Mouse (Mus musculus) thymus, adult 2 months (tissue): ENCODE measurements around the gene Mrps34. TPM values are rescaled to one million over a fixed set of nuclear protein-coding genes. Genes with fewer than 3 reads are reported as not detected.

Source experiments
- DNase-seq: peaks from one replicate; pipeline ENCODE4 v3.0.0; 2021
- H3K27ac ChIP-seq: fragments of 200-500 bp; 2 replicates; pipeline ENCODE4 v1.5.1; 2012; ENCODE audit warnings: low read length, control low read depth; ENCODE audit not compliant: control insufficient read depth, insufficient read depth
- H3K27me3 ChIP-seq: fragments of 200-500 bp; 2 replicates; pipeline ENCODE4 v1.6.1; 2012; ENCODE audit warnings: mild to moderate bottlenecking, low read length, moderate library complexity, mixed read lengths; ENCODE audit not compliant: control insufficient read depth, insufficient read depth
- H3K36me3 ChIP-seq: fragments of 200-500 bp; 2 replicates; pipeline ENCODE4 v1.6.1; 2012; ENCODE audit warnings: mild to moderate bottlenecking, low read length, moderate library complexity; ENCODE audit not compliant: control insufficient read depth, insufficient read depth
- H3K4me1 ChIP-seq: fragments of 200-500 bp; replicated peaks from 2 replicates; pipeline ENCODE4 v1.6.1; 2012; ENCODE audit warnings: low read length; ENCODE audit not compliant: control insufficient read depth, insufficient read depth
- H3K4me3 ChIP-seq: fragments of 200-500 bp; 2 replicates; pipeline ENCODE4 v1.5.1; 2012; ENCODE audit warnings: mild to moderate bottlenecking, low read length, control low read depth, moderate library complexity; ENCODE audit not compliant: control insufficient read depth, insufficient read depth
- CTCF ChIP-seq: fragments of 200-500 bp; IDR thresholded peaks from 2 replicates; pipeline ENCODE4 v1.5.1; 2012; ENCODE audit warnings: mild to moderate bottlenecking, control low read depth, low read length, moderate library complexity, borderline replicate concordance; ENCODE audit not compliant: control insufficient read depth, poor library complexity, insufficient read depth; ENCODE audit errors: extremely low read depth
- POLR2A ChIP-seq: fragments of 200-500 bp; IDR thresholded peaks from 2 replicates; pipeline ENCODE4 v1.6.1; 2012; ENCODE audit warnings: mild to moderate bottlenecking, low read length, control low read depth, moderate library complexity; ENCODE audit not compliant: control insufficient read depth, poor library complexity, insufficient read depth; ENCODE audit errors: extremely low read depth
- WGBS: fragments of 180-500 bp; shearing (Covaris S2); methylation state at CpG from one replicate; pipeline ENCODE4 v1.1.7; 2018; 5-methylcytosine and 5-hydroxymethylcytosine counted together
- polyA plus RNA-seq: library from polyadenylated mRNA; depleted of rRNA; stranded (reverse); fragments of >200 nt; gene quantifications from 2 replicates; pipeline ENCODE4 v1.2.3, GENCODE M21; 2012

Mrps34 gene
- polyA plus RNA-seq, 1 experiment: 146 TPM

GRCm38 (mm10) chr17:24861785-24862184 lies 33.1 kb upstream of the Mrps34 start:
- Histone ChIP-seq H3K27me3 (no peaks in the 10 kb centered on the region), H3K4me3 (no peak overlapping the region), H3K4me1 (no peaks in the 10 kb centered on the region), H3K27ac (no peak overlapping the region), H3K36me3 (peaks cover 6% of the 10 kb centered on the region)
- WGBS: 97% methylated on average over 3 of the region's 3 CpGs
- no peak for DNase-seq
- TF ChIP-seq POLR2A (no peak), CTCF (no peak)

DNA sequence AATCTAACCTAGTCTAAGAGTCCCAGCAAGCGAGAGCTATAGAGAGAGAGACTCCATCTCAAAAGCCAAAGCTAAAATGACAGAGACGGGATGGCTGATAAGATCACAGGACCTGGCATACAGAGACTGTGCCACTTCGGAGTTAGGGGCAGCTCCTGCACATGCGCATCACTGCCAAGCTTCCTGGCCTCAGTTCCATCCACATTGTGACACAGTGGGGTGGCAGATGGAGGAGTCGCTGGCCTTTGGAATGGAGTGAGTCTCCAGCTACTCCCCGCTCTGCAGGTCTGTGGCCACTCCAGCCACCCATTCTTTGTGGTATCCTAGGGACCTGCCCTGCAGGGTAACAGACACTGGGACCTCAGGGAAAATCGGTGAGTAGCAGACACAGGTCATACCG lies 29.1 kb upstream of the Mrps34 start, which contains the start of gene Igfals:
TSS of gene Igfals (plus strand) at position 222 of the 400 bp plus-strand sequence.
- H3K4me1 ChIP-seq: no peaks in the 10 kb centered on the region
- TF ChIP-seq POLR2A (no peak), CTCF (no peak)
- H3K4me3 ChIP-seq: no peak within 1 kb of the TSS
- WGBS: 95% methylated on average over 8 of the region's 8 CpGs
- no peak for DNase-seq
- H3K27ac ChIP-seq: no peak within 1 kb of the TSS
- peaks cover 6% of the 10 kb centered on the region for H3K36me3 ChIP-seq
- H3K27me3 ChIP-seq: no peaks in the 10 kb centered on the region

- H3K27me3 ChIP-seq: no peaks in the 10 kb centered on the region
- DNase-seq: no peak
- no peak for TF ChIP-seq CTCF
- WGBS: 97% methylated on average over 10 of the region's 10 CpGs
- no peaks in the 10 kb centered on the region for H3K4me1 ChIP-seq
- H3K4me3 ChIP-seq: no peak overlapping the region
- no peaks in the 10 kb centered on the region for H3K36me3 ChIP-seq
- no peak overlapping the region for H3K27ac ChIP-seq
These were observed 27.0 kb upstream of the Mrps34 start for GRCm38 (mm10) chr17:24867914-24868313.

DNA sequence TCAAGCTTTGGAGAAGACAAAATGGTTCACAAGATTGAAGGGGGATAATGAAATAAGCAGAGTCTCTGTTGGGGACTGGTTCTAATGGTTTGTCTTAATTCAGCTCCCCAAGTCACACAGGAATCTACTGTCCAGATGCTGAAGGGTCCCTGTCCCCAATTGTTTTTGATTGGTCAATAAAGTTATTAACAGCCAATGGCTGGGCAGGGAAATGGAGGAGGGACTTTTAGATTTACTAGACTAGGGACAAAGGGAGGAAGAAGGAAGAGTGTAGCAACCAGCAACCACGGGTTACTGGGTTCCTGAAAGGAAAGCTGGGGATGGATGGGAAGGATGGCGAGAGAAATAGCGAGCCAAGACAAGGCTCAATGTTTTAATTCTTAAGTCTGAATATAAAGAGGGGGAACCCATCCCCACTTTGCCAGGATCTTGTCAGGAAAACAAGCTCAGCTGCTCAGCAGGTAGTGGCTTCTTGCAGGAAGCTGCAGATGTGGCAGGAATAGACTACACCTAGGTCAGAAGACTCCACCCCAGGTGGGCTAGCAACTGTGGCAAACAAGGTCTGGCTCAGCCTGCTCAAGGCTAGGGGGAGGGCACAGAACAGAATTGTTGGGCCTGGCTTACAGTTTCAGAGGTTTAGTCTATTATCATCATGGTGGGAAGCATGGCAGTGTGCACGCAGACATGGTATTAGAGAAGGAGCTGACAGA lies 21.1 kb upstream of the Mrps34 start:
- TF ChIP-seq POLR2A: no peak
- TF ChIP-seq CTCF: no peak
- no peak for DNase-seq
- H3K27me3 ChIP-seq: no peaks in the 10 kb centered on the region
- no peaks in the 10 kb centered on the region for H3K36me3 ChIP-seq
- no peak overlapping the region for H3K27ac ChIP-seq
- H3K4me1 ChIP-seq: no peaks in the 10 kb centered on the region; the same call in 1 of the 2 replicates
- WGBS: 67% methylated on average over 4 of the region's 4 CpGs
- no peak overlapping the region for H3K4me3 ChIP-seq

GRCm38 (mm10) chr17:24874405-24874745 lies 20.5 kb upstream of the Mrps34 start:
- TF ChIP-seq CTCF (no peak), POLR2A (no peak)
- DNase-seq: no peak
- Histone ChIP-seq H3K4me1 (no peaks in the 10 kb centered on the region; the same call in 1 of the 2 replicates), H3K4me3 (no peak overlapping the region), H3K36me3 (no peaks in the 10 kb centered on the region), H3K27me3 (no peaks in the 10 kb centered on the region), H3K27ac (no peak overlapping the region)
- 48% methylated on average over 1 of the region's 1 CpGs for WGBS

- Histone ChIP-seq H3K27me3 (no peaks in the 10 kb centered on the region), H3K4me1 (no peaks in the 10 kb centered on the region; the same call in 1 of the 2 replicates), H3K27ac (no peak overlapping the region), H3K4me3 (no peak overlapping the region), H3K36me3 (no peaks in the 10 kb centered on the region)
- no peak for TF ChIP-seq CTCF
- TF ChIP-seq POLR2A: no peak
- no peak for DNase-seq
- WGBS: 92% methylated on average over 8 of the region's 8 CpGs
These were observed 19.9 kb upstream of the Mrps34 start for GRCm38 (mm10) chr17:24874989-24875388.

- Histone ChIP-seq H3K36me3 (peaks cover under 1% of the 10 kb centered on the region; the same call in 1 of the 2 replicates), H3K4me3 (no peak overlapping the region), H3K27me3 (no peaks in the 10 kb centered on the region), H3K4me1 (no peaks in the 10 kb centered on the region; the same call in 1 of the 2 replicates), H3K27ac (no peak overlapping the region)
- no peak for DNase-seq
- TF ChIP-seq POLR2A: no peak
- TF ChIP-seq CTCF: no peak
- 80% methylated on average over 10 of the region's 10 CpGs for WGBS
These were observed 17.4 kb upstream of the Mrps34 start for GRCm38 (mm10) chr17:24877336-24878116.
